Mouse (Mus musculus): ENCODE results near the gene G6pc3.

DNA sequence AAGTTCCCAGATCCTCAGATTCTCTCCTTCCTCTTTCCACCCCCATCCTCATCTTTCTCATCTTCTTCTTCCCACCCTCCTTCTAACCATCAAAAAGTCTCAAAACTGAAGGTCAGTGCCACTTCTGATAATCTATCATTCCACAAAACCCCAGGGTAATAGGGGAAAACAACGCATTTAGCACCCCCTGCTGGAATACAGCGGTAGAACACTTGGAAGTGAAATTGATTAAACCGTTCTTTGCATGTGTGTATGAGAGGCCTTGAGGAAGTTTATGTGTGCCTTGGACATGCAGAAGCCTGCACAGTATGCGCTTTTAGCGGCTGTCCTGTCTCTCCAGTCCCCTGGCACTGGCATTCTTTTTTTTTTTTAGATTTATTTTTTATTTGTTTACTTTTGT, 48.9 kb upstream of the G6pc3 start:
- TF ChIP-seq HCFC1 (IDR thresholded peaks at IDR 0.05; ENCODE audit: borderline replicate concordance, insufficient read depth, low read length) (no peak), ZC3H11A (IDR thresholded peaks at IDR 0.05; ENCODE audit: borderline replicate concordance, low read depth, low read length) (no peak), ZNF384 (IDR thresholded peaks at IDR 0.05; ENCODE audit: low read depth, low read length) (no peak)
